27 mouse cellular contexts compared by ENCODE assay signal in the genomic region with DNA sequence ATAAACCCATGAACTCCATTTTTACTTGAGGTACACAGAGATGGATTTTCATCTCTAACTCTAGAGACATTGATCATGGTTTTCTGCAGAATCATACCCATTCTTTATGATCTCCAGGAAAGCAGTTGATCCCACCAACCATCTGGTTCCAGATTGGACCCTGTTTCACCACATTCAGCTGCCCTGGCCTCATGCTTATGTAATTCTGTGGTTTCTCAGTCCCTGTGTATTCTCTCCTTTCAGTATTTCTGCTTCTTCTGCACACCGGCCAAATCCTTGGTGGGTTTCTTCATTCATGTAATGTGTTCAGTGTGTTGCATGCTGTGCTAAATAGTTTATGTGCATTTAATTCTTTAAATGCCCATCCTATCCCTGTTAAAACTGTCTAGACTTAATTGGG.
"Had no signal": no experiment of that assay in that cellular context is flagged by ENCODE, and none has a peak within 500 bp of the region (broad histone marks: within the 10 kb centered on the region; RNA-seq: fewer than 3 reads in every experiment).

No protein-coding gene starts in this region.

- H3K4me1 ChIP-seq: heart, embryonic 10.5 days; hindbrain, embryonic 15.5 days; kidney, embryonic 15.5 days; limb, embryonic 10.5 days; limb, embryonic 12.5 days; liver, embryonic 13.5 days had no signal

- H3K9ac ChIP-seq: heart, embryonic 12.5 days; hindbrain, embryonic 12.5 days; hindbrain, embryonic 15.5 days; kidney, embryonic 15.5 days; limb, embryonic 12.5 days; liver, embryonic 13.5 days had no signal

- H3K36me3 ChIP-seq: hindbrain, embryonic 10.5 days; hindbrain, embryonic 12.5 days; hindbrain, embryonic 15.5 days; kidney, embryonic 15.5 days; limb, embryonic 10.5 days; limb, embryonic 12.5 days; liver, embryonic 13.5 days had no signal

- H3K4me2 ChIP-seq: heart, embryonic 12.5 days; hindbrain, embryonic 12.5 days; hindbrain, embryonic 15.5 days; kidney, embryonic 15.5 days; limb, embryonic 12.5 days; liver, embryonic 11.5 days; liver, embryonic 13.5 days had no signal

- DNase-seq: gastrocnemius, adult 2 months; gastrocnemius, postnatal 10 days; gastrocnemius, postnatal 25 days; heart, adult 11 months; heart, postnatal 10 days; heart, postnatal 4 days; kidney, adult 11 months; kidney, adult 2 months; kidney, adult 9 months; kidney, postnatal 14 days; kidney, postnatal 36 days; layer of hippocampus, adult 9-11 months; layer of hippocampus, postnatal 36 days; liver; liver, embryonic 13.5 days had no signal

- H3K4me3 ChIP-seq: gastrocnemius, adult 2 months; heart, embryonic 10.5 days; heart, embryonic 12.5 days; hindbrain, embryonic 10.5 days; hindbrain, embryonic 12.5 days; hindbrain, embryonic 15.5 days; kidney, embryonic 15.5 days; limb, embryonic 10.5 days; limb, embryonic 12.5 days; liver, embryonic 13.5 days had no signal

- ATAC-seq: hindbrain, postnatal 0 days; intestine, embryonic 16.5 days had no signal

- H3K27me3 ChIP-seq: heart, embryonic 12.5 days; hindbrain, embryonic 15.5 days; kidney, embryonic 15.5 days; limb, embryonic 12.5 days; liver, embryonic 13.5 days had no signal

- H3K27ac ChIP-seq: gastrocnemius, adult 2 months; heart, embryonic 10.5 days; hindbrain, embryonic 10.5 days; hindbrain, embryonic 12.5 days; hindbrain, embryonic 15.5 days; hindbrain, postnatal 0 days; kidney, embryonic 15.5 days; kidney, postnatal 0 days; limb, embryonic 10.5 days; limb, embryonic 12.5 days; liver, embryonic 13.5 days had no signal

- H3K9me3 ChIP-seq: heart, embryonic 10.5 days; heart, embryonic 12.5 days; hindbrain, embryonic 10.5 days; hindbrain, embryonic 12.5 days; hindbrain, embryonic 15.5 days; kidney, embryonic 15.5 days; limb, embryonic 10.5 days; limb, embryonic 12.5 days; liver, embryonic 13.5 days had no signal
